Mouse (Mus musculus): Measurements from ENCODE around the gene Asns. TPM values are rescaled to one million over a fixed set of nuclear protein-coding genes. Genes with fewer than 3 reads are reported as not detected.
A peak's percentile ranks its signal among the peaks of the same experiment; 100 is the strongest.

Asns gene
- total RNA-seq (2021) = 1 to 10 TPM; 8.5 to 9.1 TPM

- peak; percentile 69 for DNase-seq
These were observed at the start of gene Asns for GRCm38 (mm10) chr6:7692884-7693585. Asns (minus strand) TSS chr6:7693254.

- no peak for DNase-seq
These were observed 48.7 kb upstream of the Asns start for GRCm38 (mm10) chr6:7741721-7742120.

GRCm38 (mm10) chr6:7737842-7738241 is 44.8 kb upstream of the Asns start:
- DNase-seq = no peak

GRCm38 (mm10) chr6:7732754-7733708 is 40.0 kb upstream of the Asns start:
- DNase-seq = peak; percentile 91

- DNase-seq = no peak
These were observed 39.0 kb upstream of the Asns start for GRCm38 (mm10) chr6:7732097-7732496.

- no peak for DNase-seq
These were observed 36.1 kb upstream of the Asns start for GRCm38 (mm10) chr6:7729128-7729527.

GRCm38 (mm10) chr6:7728241-7728640 is 35.2 kb upstream of the Asns start:
- no peak for DNase-seq

GRCm38 (mm10) chr6:7716236-7716635 is 23.2 kb upstream of the Asns start:
- DNase-seq = no peak

- DNase-seq = no peak
These were observed 21.2 kb upstream of the Asns start for GRCm38 (mm10) chr6:7714230-7714629.

- no peak for DNase-seq
These were observed 18.8 kb upstream of the Asns start for GRCm38 (mm10) chr6:7711837-7712330.

GRCm38 (mm10) chr6:7708246-7708645 is 15.2 kb upstream of the Asns start:
- DNase-seq = no peak

GRCm38 (mm10) chr6:7706796-7707195 is 13.7 kb upstream of the Asns start:
- no peak for DNase-seq

GRCm38 (mm10) chr6:7697999-7698699 is 5.1 kb upstream of the Asns start:
- no peak for DNase-seq

GRCm38 (mm10) chr6:7697077-7697643 is 4.1 kb upstream of the Asns start:
- no peak for DNase-seq

GRCm38 (mm10) chr6:7696641-7697040 is 3.6 kb upstream of the Asns start:
- no peak for DNase-seq

- no peak for DNase-seq
These were observed 2.8 kb upstream of the Asns start for GRCm38 (mm10) chr6:7695901-7696300.

GRCm38 (mm10) chr6:7693666-7694065 is 612 bp upstream of the Asns start:
- DNase-seq = no peak

GRCm38 (mm10) chr6:7692451-7692850 is 603 bp downstream of the Asns start:
- DNase-seq = no peak

- DNase-seq = no peak
These were observed 1.0 kb downstream of the Asns start for GRCm38 (mm10) chr6:7692037-7692436.

GRCm38 (mm10) chr6:7690456-7690855 is 2.6 kb downstream of the Asns start:
- no peak for DNase-seq

- no peak for DNase-seq
These were observed 3.9 kb downstream of the Asns start for GRCm38 (mm10) chr6:7689180-7689579.

- DNase-seq = no peak
These were observed 7.0 kb downstream of the Asns start for GRCm38 (mm10) chr6:7686047-7686446.

Data from heart, postnatal 4 days (tissue).